Mouse (Mus musculus): ENCODE measurements around the gene Hnrnpf.

The Hnrnpf gene

GRCm38 (mm10) chr6:117918043-117918442 lies 17.9 kb downstream of the Hnrnpf start:
- intact Hi-C loops (cut with DNase I), result no loop called here

GRCm38 (mm10) chr6:117920659-117921640 lies 20.8 kb downstream of the Hnrnpf start:
- intact Hi-C loops (cut with DNase I), result no loop called here

- intact Hi-C loops (cut with DNase I), result loop anchor here (1.0 kb wide), 1 partner anchor 64 kb away; no protein-coding TSS in a partner anchor
Observed at GRCm38 (mm10) chr6:117922041-117922440, 21.9 kb downstream of the Hnrnpf start.

GRCm38 (mm10) chr6:117926871-117927491 lies 26.9 kb downstream of the Hnrnpf start:
- intact Hi-C loops (cut with DNase I), result no loop called here

GRCm38 (mm10) chr6:117927955-117928354 lies 27.8 kb downstream of the Hnrnpf start:
- intact Hi-C loops (cut with DNase I), result no loop called here

- intact Hi-C loops (cut with DNase I), result no loop called here
Observed at GRCm38 (mm10) chr6:117928746-117929145, 28.6 kb downstream of the Hnrnpf start.

- intact Hi-C loops (cut with DNase I), result loop anchor here (10.0 kb wide), 1 partner anchor 75 kb away; no protein-coding TSS in a partner anchor
Observed at GRCm38 (mm10) chr6:117929945-117930655, 30.0 kb downstream of the Hnrnpf start.

GRCm38 (mm10) chr6:117932325-117933051 lies 32.4 kb downstream of the Hnrnpf start:
- intact Hi-C loops (cut with DNase I), result loop anchor here (10.0 kb wide), 1 partner anchor 72 kb away; no protein-coding TSS in a partner anchor

- intact Hi-C loops (cut with DNase I), result loop anchor here (10.0 kb wide), 1 partner anchor 70 kb away; no protein-coding TSS in a partner anchor
Observed at GRCm38 (mm10) chr6:117934301-117934700, 34.2 kb downstream of the Hnrnpf start.

- intact Hi-C loops (cut with DNase I), result loop anchor here (10.0 kb wide), 1 partner anchor 69 kb away; no protein-coding TSS in a partner anchor
Observed at GRCm38 (mm10) chr6:117935681-117936612, 35.8 kb downstream of the Hnrnpf start.

GRCm38 (mm10) chr6:117937222-117937932 lies 37.3 kb downstream of the Hnrnpf start, which contains the start of gene Fxyd4:
Gene Fxyd4, minus strand, starts transcription at chr6:117937692.
- intact Hi-C loops (cut with DNase I), result loop anchor here (10.0 kb wide), 1 partner anchor 67 kb away; no protein-coding TSS in a partner anchor

- intact Hi-C loops (cut with DNase I), result loop anchor here (10.0 kb wide), 1 partner anchor 66 kb away; no protein-coding TSS in a partner anchor
Observed at GRCm38 (mm10) chr6:117938951-117939350, 38.8 kb downstream of the Hnrnpf start.

GRCm38 (mm10) chr6:117942769-117943168 lies 42.6 kb downstream of the Hnrnpf start:
- intact Hi-C loops (cut with DNase I), result no loop called here

- intact Hi-C loops (cut with DNase I), result no loop called here
Observed at GRCm38 (mm10) chr6:117943899-117944298, 43.8 kb downstream of the Hnrnpf start.

- intact Hi-C loops (cut with DNase I), result no loop called here
Observed at GRCm38 (mm10) chr6:117952330-117952729, 52.2 kb downstream of the Hnrnpf start.

- intact Hi-C loops (cut with DNase I), result no loop called here
Observed at GRCm38 (mm10) chr6:117956161-117956560, 56.0 kb downstream of the Hnrnpf start.

- intact Hi-C loops (cut with DNase I), result no loop called here
Observed at GRCm38 (mm10) chr6:117956851-117957501, 56.9 kb downstream of the Hnrnpf start.

- intact Hi-C loops (cut with DNase I), result no loop called here
Observed at GRCm38 (mm10) chr6:117963201-117963600, 63.1 kb downstream of the Hnrnpf start.

All from adrenal gland (tissue).